8 mouse cellular contexts compared by ENCODE assay signal in genomic region chr11:107471071-107471720, GRCm38 (mm10). TPM values are rescaled to one million over a fixed set of nuclear protein-coding genes. Genes with fewer than 3 reads are reported as not detected.
DNase-seq lines count a peak whose midpoint lies in the region; ATAC-seq and TF ChIP-seq lines count a peak whose summit lies in the region.

No protein-coding gene starts in this region.

- H3K4me1 ChIP-seq in kidney, embryonic 16.5 days (ENCODE audit: insufficient read depth, low read length): peaks cover 29% of the 10 kb centered on the region
- peaks cover 4% of the 10 kb centered on the region for H3K4me1 ChIP-seq in bone marrow, adult 2 months (ENCODE audit: control insufficient read depth, insufficient read depth, low read length)
- peaks cover 33% of the 10 kb centered on the region for H3K4me1 ChIP-seq in hindbrain, embryonic 13.5 days (replicated peaks)
- H3K4me1 ChIP-seq in midbrain, embryonic 16.5 days (ENCODE audit: control insufficient read depth, insufficient read depth, low read length): peaks cover 17% of the 10 kb centered on the region

- peak overlapping the region; percentile 73 for H3K4me2 ChIP-seq in kidney, embryonic 16.5 days (replicated peaks; ENCODE audit: low read depth, low read length)
- peak overlapping the region; percentile 80 for H3K4me2 ChIP-seq in hindbrain, embryonic 13.5 days
- peak overlapping the region; percentile 82 for H3K4me2 ChIP-seq in midbrain, embryonic 16.5 days (ENCODE audit: low read length)

- H3K9ac ChIP-seq in kidney, embryonic 16.5 days (replicated peaks; ENCODE audit: low read length): peak overlapping the region; percentile 93
- H3K9ac ChIP-seq in hindbrain, embryonic 13.5 days: peak overlapping the region; percentile 93
- peak overlapping the region; percentile 87 for H3K9ac ChIP-seq in midbrain, embryonic 16.5 days (ENCODE audit: low read depth, low read length)

- H3K36me3 ChIP-seq in kidney, embryonic 16.5 days (ENCODE audit: insufficient read depth, low read length): no peaks in the 10 kb centered on the region
- H3K36me3 ChIP-seq in hindbrain, embryonic 13.5 days: no peaks in the 10 kb centered on the region
- H3K36me3 ChIP-seq in midbrain, embryonic 16.5 days (ENCODE audit: control insufficient read depth, insufficient read depth, low read length): no peaks in the 10 kb centered on the region

- no peaks in the 10 kb centered on the region for H3K9me3 ChIP-seq in kidney, embryonic 16.5 days (ENCODE audit: low read length)
- no peaks in the 10 kb centered on the region for H3K9me3 ChIP-seq in hindbrain, embryonic 13.5 days
- no peaks in the 10 kb centered on the region for H3K9me3 ChIP-seq in midbrain, embryonic 16.5 days (replicated peaks; ENCODE audit: control insufficient read depth, low read length, poor library complexity, severe bottlenecking)

- ATAC-seq in kidney, embryonic 16.5 days (ENCODE audit: low FRiP score, low TSS enrichment): no peak
- ATAC-seq in hindbrain, embryonic 13.5 days (ENCODE audit: low FRiP score): no peak
- no peak for ATAC-seq in midbrain, embryonic 16.5 days

- no peaks in the 10 kb centered on the region for H3K27me3 ChIP-seq in kidney, embryonic 16.5 days (ENCODE audit: insufficient read depth, low read length)
- no peaks in the 10 kb centered on the region for H3K27me3 ChIP-seq in hindbrain, embryonic 13.5 days
- H3K27me3 ChIP-seq in midbrain, embryonic 16.5 days (ENCODE audit: control insufficient read depth, insufficient read depth, low read depth, low read length): no peaks in the 10 kb centered on the region

- TF ChIP-seq CTCF in bone marrow, adult 2 months (IDR thresholded peaks at IDR 0.05; ENCODE audit: control insufficient read depth, insufficient read depth, low read length): no peak

- H3K27ac ChIP-seq in kidney, embryonic 16.5 days (ENCODE audit: low read length): peak overlapping the region; percentile 93
- peak overlapping the region; percentile 95 for H3K27ac ChIP-seq in bone marrow, adult 2 months (ENCODE audit: control insufficient read depth, insufficient read depth, low read depth, low read length, poor library complexity)
- H3K27ac ChIP-seq in hindbrain, embryonic 13.5 days: peak overlapping the region; percentile 95
- peak overlapping the region; percentile 91; the same call in 1 of the 2 replicates for H3K27ac ChIP-seq in midbrain, embryonic 16.5 days (ENCODE audit: low read length)

- TF ChIP-seq POLR2A in bone marrow, adult 2 months (IDR thresholded peaks at IDR 0.05; ENCODE audit: borderline replicate concordance, control insufficient read depth, low read depth, low read length): no peak

- no peak for DNase-seq in kidney, postnatal 10 days
- no peak for DNase-seq in spleen, adult 12 weeks (ENCODE audit: low spot score)
- DNase-seq in layer of hippocampus, adult 9-11 months: no peak
- no peak for DNase-seq in kidney, postnatal 36 days

- H3K4me3 ChIP-seq in kidney, embryonic 16.5 days (ENCODE audit: low read length): peak overlapping the region; percentile 79
- peak overlapping the region; percentile 88 for H3K4me3 ChIP-seq in bone marrow, adult 2 months (replicated peaks; ENCODE audit: control insufficient read depth, low read depth, low read length)
- peak overlapping the region; percentile 80 for H3K4me3 ChIP-seq in hindbrain, embryonic 13.5 days
- peak overlapping the region; percentile 90 for H3K4me3 ChIP-seq in midbrain, embryonic 16.5 days (ENCODE audit: low read depth, low read length)

- WGBS in kidney, embryonic 16.5 days: 7% methylated on average over 11 of the region's 11 CpGs
- under 1% methylated on average over 11 of the region's 11 CpGs for WGBS in bone marrow, adult 2 months
- WGBS in hindbrain, embryonic 13.5 days: 8% methylated on average over 11 of the region's 11 CpGs
- 4% methylated on average over 11 of the region's 11 CpGs for WGBS in midbrain, embryonic 16.5 days

RNA-seq across cellular contexts. Expression of gene Pitpnc1, which starts 0.7 kb away (rescaled TPM):
- polyA plus RNA-seq in kidney, embryonic 16.5 days (2015; fragmentation: Nextera tagmentation; extraction: Ambion mirVana): 21.5 and 23.0 TPM in 2 replicates
- polyA plus RNA-seq in bone marrow, adult 2 months (2011; ENCODE audit: insufficient read depth, insufficient read length, low replicate concordance, missing spikeins): 11.1 and 14.0 TPM in 2 replicates
- 33.9 and 35.2 TPM in 2 replicates for polyA plus RNA-seq in hindbrain, embryonic 13.5 days (2015; fragmentation: Nextera tagmentation; extraction: Ambion mirVana)
- 44.8 and 48.0 TPM in 2 replicates for polyA plus RNA-seq in midbrain, embryonic 16.5 days (2015; fragmentation: Nextera tagmentation; extraction: Ambion mirVana)

RNA-seq across cellular contexts. Expression of gene Psmd12, which starts 8.1 kb away (rescaled TPM):
- polyA plus RNA-seq in kidney, embryonic 16.5 days (2015; fragmentation: Nextera tagmentation; extraction: Ambion mirVana): 178 and 180 TPM in 2 replicates
- polyA plus RNA-seq in bone marrow, adult 2 months (2011; ENCODE audit: insufficient read depth, insufficient read length, low replicate concordance, missing spikeins): 34.4 and 61.0 TPM in 2 replicates
- polyA plus RNA-seq in hindbrain, embryonic 13.5 days (2015; fragmentation: Nextera tagmentation; extraction: Ambion mirVana): 158 and 163 TPM in 2 replicates
- 155 and 156 TPM in 2 replicates for polyA plus RNA-seq in midbrain, embryonic 16.5 days (2015; fragmentation: Nextera tagmentation; extraction: Ambion mirVana)
